Mouse (Mus musculus) CD4-positive naive resting alpha-beta T cell, adult 57 days (primary cell): ENCODE data around the gene 6030468B19Rik. TPM values are rescaled to one million over a fixed set of nuclear protein-coding genes. Genes with fewer than 3 reads are reported as not detected.

Source experiments
- total RNA-seq: library from RNA; stranded (reverse); gene quantifications from one replicate; pipeline ENCODE4 v1.2.4, GENCODE M21; 2023

6030468B19Rik gene
- not detected for total RNA-seq

DNA sequence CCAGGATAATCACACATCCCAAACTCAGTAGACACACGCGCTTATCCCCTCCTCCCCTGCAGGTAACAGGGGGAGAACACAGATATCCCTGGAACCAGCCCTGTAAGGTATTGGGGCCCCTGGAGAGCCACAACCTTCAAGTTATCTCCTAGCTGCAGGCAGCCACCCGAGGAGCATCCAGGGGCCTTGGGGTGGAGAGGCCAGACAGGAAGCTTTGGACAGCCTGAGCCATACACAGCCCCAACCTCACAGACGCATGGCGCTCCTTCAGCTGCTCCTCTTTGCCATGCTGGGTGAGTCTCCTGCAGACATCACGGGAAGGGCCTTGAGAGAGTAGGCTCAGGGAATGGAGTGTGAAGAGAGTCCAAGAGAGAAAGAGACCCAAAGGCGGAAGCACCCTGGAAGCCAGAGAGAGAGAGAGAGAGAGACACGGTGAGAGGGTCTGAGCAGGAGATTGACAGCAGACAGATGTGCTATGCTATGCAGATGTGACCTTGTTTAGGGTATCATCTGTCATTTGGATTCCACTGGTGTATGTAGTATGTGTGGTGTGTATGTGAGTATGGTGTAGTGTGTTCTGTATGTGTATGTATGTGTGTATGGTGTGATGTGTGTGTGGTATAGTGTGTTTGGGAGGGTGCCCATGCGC lies at the start of gene 6030468B19Rik:
Gene 6030468B19Rik (plus strand): TSS at position 150 of the 649 bp plus-strand sequence.

DNA sequence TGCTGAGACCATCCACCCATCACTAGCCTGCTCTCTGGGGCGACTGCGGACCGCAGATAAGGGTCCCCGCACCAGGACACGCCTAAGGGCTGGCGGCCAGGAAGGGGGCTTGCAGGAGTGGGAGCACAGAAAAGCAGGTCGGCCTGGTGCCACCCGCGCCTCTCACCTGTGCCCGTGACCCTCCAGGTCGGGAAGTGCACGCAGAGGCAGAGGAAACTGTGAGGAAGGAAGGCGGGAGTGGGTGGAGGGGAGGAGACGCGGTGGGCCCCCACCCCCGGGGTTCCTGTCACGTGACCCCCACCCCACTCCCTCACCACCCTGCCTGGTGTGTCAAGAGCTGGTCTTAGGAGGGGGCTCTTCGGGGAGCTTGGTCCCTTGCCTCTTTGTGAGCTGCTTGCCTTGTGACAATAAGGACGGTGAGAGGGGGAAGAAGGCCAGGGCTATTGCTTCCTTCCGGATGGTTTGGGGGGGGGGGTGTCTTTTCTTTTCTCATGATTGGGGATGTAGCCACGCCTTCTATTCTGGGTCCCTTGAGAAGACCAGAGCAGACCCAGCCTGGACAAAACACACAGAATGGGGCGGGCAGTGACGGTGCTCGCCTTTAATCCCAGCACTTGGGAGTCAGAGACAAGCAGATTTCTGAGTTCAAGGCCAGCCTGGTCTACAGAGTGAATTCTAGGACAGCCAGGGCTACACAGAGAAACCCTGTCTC lies 15.3 kb upstream of the 6030468B19Rik start, which contains the start of the genes Tmc8 and Tmc6:
Gene Tmc8 (plus strand): TSS at position 84 of the 712 bp plus-strand sequence.
Gene Tmc6 (minus strand): TSS at position 206 of the 712 bp plus-strand sequence.

GRCm38 (mm10) chr11:117809407-117810311 lies 12.2 kb downstream of the 6030468B19Rik start, which contains the start of the genes Gm20708 and Syngr2:
TSS of gene Gm20708 (plus strand) at chr11:117809668.
TSS of gene Syngr2 (plus strand) at chr11:117809668.

DNA sequence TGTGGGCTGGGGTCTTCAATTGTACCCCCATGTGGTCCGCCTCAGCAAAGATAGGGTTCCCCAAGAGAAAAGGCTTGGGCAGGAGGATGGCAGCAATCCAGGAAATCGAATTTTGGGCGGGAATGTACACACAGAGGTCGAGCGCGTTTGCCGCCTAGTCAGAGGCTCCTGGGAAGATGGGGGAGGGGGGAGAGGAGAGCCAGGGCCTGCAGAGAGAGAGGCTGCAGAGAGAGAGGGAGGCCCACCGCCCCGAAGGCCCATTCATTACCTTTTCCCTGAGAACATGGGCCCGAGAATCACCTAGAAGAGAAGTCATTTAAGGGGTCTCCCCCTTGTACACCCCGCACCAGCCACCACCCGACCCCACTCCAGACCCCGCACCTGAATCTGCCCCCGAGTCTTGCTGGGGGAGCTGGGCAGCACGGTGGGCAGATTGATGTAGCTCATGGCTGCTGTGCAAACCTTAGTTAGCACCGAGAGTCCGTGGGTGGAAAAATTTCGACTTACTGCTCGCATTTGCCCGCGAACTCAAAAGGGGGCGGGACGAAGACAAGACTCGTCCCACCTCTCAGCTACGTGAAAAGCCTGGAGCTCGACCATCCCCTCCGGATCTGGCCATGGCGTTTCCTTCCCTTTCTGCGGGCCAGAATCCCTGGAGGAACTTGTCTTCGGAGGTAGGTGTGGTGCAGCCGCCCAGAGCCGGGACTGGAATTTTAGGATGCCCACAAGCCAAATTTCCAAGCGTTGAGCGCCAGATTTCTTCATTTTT lies 28.1 kb downstream of the 6030468B19Rik start, which contains the start of the genes Afmid and Tk1:
Gene Afmid (plus strand): TSS at position 592 of the 769 bp plus-strand sequence.
Gene Tk1 (minus strand): TSS at position 760 of the 769 bp plus-strand sequence.

DNA sequence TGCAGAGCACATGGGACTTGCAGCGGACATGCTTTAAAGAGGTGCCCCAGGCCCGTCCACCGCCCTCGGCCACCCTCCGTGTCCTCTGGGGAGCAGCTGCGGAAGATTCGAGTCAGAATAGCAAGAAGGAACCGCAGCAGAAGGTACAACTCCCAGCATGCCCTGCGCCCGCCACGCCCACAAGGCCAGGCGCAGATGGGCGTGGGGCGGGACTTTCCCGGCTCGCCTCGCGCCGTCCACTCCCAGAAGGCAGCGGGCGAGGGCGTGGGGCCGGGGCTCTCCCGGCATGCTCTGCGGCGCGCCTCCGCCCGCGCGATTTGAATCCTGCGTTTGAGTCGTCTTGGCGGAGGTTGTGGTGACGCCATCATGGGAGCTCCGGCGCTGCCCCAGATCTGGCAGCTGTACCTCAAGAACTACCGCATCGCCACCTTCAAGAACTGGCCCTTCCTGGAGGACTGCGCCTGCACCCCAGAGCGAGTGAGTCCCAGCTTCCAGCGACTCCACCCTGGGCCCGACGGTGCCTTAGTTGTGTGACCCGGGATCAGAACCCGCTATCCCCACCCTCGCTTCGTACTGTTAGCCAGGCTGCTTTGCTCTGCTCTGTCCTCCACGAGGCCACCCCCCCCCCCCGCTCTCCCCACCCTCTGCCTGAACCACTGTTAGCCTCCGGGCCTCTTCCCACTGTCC lies 51.7 kb downstream of the 6030468B19Rik start, which contains the start of gene Birc5:
Gene Birc5 (plus strand): TSS at position 267 of the 687 bp plus-strand sequence.

Other genes starting within 250 kb of the 6030468B19Rik start
- gene Tnrc6c, start 143.4 kb upstream of the 6030468B19Rik start, total RNA-seq: 90.6 TPM
- gene Tmc8, start 15.6 kb upstream of the 6030468B19Rik start, total RNA-seq: 102 TPM
- 284 TPM for gene Tmc6, start 15.5 kb upstream of the 6030468B19Rik start, total RNA-seq
- 5.6 TPM for gene Gm20708, start 12.0 kb downstream of the 6030468B19Rik start, total RNA-seq
- 50.9 TPM for gene Syngr2, start 12.0 kb downstream of the 6030468B19Rik start, total RNA-seq
- 14.7 TPM for gene Afmid, start 28.3 kb downstream of the 6030468B19Rik start, total RNA-seq
- 3.4 TPM for gene Tk1, start 28.4 kb downstream of the 6030468B19Rik start, total RNA-seq
- gene Birc5, start 51.6 kb downstream of the 6030468B19Rik start, total RNA-seq: 1.7 TPM
- gene Tmem235, start 63.1 kb downstream of the 6030468B19Rik start, total RNA-seq: not detected
- 10.0 TPM for gene Tha1, start 75.8 kb downstream of the 6030468B19Rik start, total RNA-seq
- 78.8 TPM for gene Socs3, start 172.4 kb downstream of the 6030468B19Rik start, total RNA-seq
- 57.4 TPM for gene Pgs1, start 188.6 kb downstream of the 6030468B19Rik start, total RNA-seq